Mouse (Mus musculus) macrophage (primary cell): ENCODE data around the gene Sox5. TPM values are rescaled to one million over a fixed set of nuclear protein-coding genes. Genes with fewer than 3 reads are reported as not detected.

ENCODE experiments used
- H3K27ac ChIP-seq: fragments of 350-480 bp; formaldehyde crosslinking; 2 replicates; pipeline ENCODE4 v1.9.0; 2021
- H3K36me3 ChIP-seq: fragments of 350-480 bp; formaldehyde crosslinking; 2 replicates; pipeline ENCODE4 v1.9.0; 2021; ENCODE audit errors: inconsistent target
- H3K4me3 ChIP-seq: fragments of 350-480 bp; formaldehyde crosslinking; 2 replicates; pipeline ENCODE4 v1.9.0; 2021; ENCODE audit errors: inconsistent target
- H3K79me2 ChIP-seq: fragments of 350-480 bp; formaldehyde crosslinking; 2 replicates; pipeline ENCODE4 v1.9.0; 2021; ENCODE audit errors: inconsistent target
- WGBS: methylation state at CpG from one replicate; pipeline ENCODE4 v1.1.7; 2026; ENCODE audit warnings: inconsistent platforms; ENCODE audit not compliant: missing documents; 5-methylcytosine and 5-hydroxymethylcytosine counted together
- polyA plus RNA-seq: library from polyadenylated mRNA; stranded (reverse); fragments of 250-400 nt; gene quantifications from 3 replicates; pipeline ENCODE4 v1.2.4, GENCODE M21; 2018; ENCODE audit warnings: inconsistent platforms

Sox5 gene
- polyA plus RNA-seq, 1 experiment from 2014 or later = not detected

DNA sequence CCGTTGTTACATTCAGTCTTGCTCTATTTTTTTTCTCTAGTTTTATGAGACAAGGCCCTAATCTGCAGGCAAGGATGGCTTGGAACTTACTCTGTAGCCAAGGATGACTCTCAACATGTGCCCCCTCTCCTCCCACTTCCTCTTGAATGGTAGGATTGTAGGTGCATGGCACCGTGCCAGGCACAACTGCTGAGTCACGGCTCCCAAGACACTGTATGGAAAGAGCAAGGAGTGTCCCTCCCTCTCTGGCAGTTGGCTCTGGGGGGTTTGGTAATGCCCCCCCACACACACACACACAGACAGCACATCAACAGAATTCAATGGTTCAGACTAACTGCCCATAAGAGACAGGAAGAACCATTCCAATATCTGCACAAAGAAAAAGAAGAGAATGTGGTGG lies 693.5 kb downstream of the Sox5 start:
- H3K79me2 ChIP-seq = no peaks in the 10 kb centered on the region
- H3K36me3 ChIP-seq = no peaks in the 10 kb centered on the region
- no peak overlapping the region for H3K27ac ChIP-seq
- 67% methylated on average over 3 of the region's 3 CpGs for WGBS
- no peak overlapping the region for H3K4me3 ChIP-seq

DNA sequence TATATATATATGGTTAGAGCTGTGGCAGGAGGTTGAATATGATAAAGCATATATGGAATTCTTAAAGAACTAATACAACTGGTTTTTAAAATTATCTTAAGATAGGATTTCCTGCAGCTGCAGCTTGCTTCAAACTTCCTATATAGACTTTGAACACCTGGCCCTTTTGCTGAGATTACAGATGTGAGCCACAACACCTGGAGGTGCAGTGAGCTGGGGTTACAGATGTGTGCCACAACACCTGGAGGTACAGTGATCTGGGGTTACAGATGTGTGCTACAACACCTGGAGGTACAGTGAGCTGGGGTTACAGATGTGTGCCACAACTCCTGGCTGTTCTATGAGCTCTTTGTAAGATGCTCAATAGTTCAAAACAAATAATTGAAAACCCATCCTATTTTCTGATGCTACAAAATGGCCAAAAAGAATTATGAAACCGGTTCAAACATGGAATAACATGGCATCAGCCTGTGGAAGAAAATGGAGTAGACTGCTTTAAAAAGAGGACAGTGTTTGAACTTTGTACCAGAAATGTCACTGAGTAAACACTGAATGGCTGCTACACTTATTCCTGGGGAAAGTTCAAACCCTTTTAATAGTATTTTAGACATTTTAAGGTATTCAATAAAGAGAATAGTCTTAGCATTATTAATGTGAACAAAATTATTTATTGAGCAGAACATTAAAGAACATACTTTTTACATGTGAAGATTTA lies 695.5 kb downstream of the Sox5 start:
- WGBS = 79% methylated on average over 1 of the region's 1 CpGs
- Histone ChIP-seq H3K79me2 (no peaks in the 10 kb centered on the region), H3K4me3 (no peak overlapping the region), H3K27ac (no peak overlapping the region), H3K36me3 (no peaks in the 10 kb centered on the region)

DNA sequence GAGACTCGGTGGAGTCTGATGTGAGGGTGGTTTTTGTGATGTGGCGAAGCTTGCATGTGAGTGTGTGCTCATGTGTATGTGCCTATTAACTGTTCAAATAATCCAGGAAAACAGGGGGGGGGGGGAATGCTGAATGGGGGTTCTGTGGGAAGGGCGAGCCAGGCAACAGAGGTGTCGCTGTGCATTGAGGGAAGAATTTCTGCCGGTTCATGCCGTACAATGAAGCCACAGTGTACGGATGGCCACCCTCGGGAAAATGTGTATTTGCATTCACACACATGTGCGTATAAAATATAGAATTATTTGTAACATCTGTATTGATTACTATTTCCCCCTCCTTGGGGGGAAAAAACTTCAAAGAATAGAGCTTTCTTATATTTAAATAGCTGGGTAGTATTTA lies 699.5 kb downstream of the Sox5 start:
- Histone ChIP-seq H3K79me2 (no peaks in the 10 kb centered on the region), H3K27ac (no peak overlapping the region), H3K4me3 (no peak overlapping the region), H3K36me3 (no peaks in the 10 kb centered on the region)
- WGBS = 95% methylated on average over 8 of the region's 9 CpGs

DNA sequence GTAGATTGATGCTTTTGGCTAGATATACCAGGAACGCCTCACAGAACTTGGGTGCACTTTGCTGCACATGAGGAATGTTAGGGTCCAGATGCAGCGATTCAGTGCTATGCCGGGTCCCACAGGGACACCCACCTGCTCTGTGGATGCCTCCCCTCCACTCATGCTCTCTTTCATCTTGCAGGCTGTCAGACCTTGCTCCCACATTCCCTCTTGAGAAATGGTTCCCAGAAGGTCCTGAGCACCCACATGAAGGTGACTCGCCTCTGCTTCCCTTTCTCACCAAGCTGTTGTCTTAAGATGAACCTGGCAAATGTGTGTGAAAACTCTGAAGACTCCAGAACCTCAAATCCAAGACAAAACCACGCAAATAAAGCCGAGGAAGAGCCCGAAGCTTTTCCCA lies 704.0 kb downstream of the Sox5 start:
- Histone ChIP-seq H3K27ac (no peak overlapping the region), H3K79me2 (no peaks in the 10 kb centered on the region), H3K36me3 (no peaks in the 10 kb centered on the region), H3K4me3 (no peak overlapping the region)
- WGBS = 92% methylated on average over 7 of the region's 7 CpGs

DNA sequence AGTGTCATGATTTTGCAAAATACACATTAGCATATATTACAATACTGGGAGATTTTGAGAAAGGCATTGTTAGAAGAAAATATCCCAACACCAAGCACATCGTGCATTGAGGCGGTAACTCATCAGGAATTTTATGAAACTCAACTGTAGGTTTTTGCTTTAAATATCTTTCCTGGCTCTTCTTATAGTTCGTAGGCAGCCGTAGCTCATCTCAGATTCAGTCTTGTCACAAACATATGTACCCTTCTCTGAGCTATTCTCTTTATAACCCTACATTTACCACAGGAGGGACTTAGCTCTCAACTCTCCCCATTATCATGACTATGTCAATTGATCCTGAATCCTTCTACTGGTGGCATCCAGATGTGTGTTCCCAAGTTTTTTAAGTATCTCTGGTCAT lies 705.4 kb downstream of the Sox5 start:
- Histone ChIP-seq H3K79me2 (no peaks in the 10 kb centered on the region), H3K36me3 (no peaks in the 10 kb centered on the region), H3K27ac (no peak overlapping the region), H3K4me3 (no peak overlapping the region)
- 83% methylated on average over 4 of the region's 4 CpGs for WGBS

DNA sequence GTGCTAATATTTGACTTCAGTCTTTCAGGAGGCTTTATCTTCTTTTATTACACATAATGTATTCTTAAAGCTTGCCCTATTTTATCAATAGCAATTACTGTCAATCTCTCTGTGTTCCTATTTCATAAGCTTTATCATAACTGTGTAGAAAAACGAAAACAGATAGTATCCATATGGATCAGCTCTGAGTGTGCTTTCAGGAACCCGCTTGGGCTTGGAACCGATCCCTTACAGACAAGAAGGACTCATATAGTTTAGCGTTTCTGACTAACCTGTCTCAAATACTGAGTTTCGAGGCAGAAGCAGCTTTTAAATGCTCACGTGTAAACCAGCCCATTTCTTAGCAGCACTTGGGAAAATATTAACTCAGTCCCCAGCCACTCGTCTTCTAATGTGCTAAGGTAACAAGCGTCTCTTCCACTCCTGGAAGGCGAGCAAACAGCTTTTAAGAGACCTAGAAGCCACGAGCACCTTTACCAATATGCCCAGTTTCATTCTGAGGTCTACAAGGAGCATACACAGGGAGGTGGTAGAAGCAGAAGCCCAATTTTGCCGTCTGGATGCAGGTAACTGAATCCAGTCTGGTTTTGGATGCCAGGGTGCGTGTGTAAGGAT lies 706.3 kb downstream of the Sox5 start:
- Histone ChIP-seq H3K79me2 (no peaks in the 10 kb centered on the region), H3K27ac (no peak overlapping the region), H3K4me3 (no peak overlapping the region), H3K36me3 (no peaks in the 10 kb centered on the region)
- WGBS = 89% methylated on average over 12 of the region's 12 CpGs

DNA sequence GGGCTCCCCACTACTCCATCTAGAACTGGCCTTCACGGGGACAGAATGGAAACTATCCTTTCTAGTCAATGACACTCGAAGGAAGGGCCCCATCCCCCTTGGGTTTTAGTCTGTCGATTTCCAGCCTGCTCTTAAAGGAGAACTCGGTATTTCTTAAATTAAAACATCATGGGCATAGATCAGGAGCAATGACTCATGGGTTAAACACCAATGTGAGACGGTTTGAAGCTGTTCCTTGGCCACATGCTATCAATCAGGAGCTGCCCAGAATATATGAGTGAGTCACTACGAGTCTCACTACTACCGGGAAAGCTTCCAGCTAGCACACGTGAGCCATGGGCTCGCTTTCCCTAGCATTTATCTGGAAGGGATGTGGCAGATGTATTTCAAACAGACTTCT lies 707.0 kb downstream of the Sox5 start:
- H3K4me3 ChIP-seq = no peak overlapping the region
- H3K27ac ChIP-seq = no peak overlapping the region
- no peaks in the 10 kb centered on the region for H3K79me2 ChIP-seq
- 83% methylated on average over 9 of the region's 9 CpGs for WGBS
- no peaks in the 10 kb centered on the region for H3K36me3 ChIP-seq

DNA sequence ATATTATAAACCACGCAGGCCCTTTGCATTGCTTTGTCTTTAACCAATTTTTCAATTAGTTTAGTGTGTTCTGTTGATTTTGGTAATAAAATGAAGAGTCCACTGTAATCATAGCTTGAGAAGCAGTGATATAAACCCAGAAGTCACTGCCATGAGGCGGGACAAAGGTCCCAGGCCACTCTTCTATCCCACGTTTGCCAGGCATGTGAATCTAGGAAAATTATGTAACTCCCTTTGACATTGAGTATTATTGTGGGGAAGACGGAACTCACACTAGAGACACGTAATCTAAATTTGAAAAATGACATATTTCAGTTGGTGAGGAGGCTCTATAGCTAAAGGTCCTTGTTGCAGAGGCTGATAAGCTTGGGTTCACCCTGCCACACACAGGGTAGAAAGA lies 711.3 kb downstream of the Sox5 start:
- Histone ChIP-seq H3K27ac (no peak overlapping the region), H3K79me2 (no peaks in the 10 kb centered on the region), H3K36me3 (no peaks in the 10 kb centered on the region), H3K4me3 (no peak overlapping the region)
- WGBS = 96% methylated on average over 5 of the region's 5 CpGs

DNA sequence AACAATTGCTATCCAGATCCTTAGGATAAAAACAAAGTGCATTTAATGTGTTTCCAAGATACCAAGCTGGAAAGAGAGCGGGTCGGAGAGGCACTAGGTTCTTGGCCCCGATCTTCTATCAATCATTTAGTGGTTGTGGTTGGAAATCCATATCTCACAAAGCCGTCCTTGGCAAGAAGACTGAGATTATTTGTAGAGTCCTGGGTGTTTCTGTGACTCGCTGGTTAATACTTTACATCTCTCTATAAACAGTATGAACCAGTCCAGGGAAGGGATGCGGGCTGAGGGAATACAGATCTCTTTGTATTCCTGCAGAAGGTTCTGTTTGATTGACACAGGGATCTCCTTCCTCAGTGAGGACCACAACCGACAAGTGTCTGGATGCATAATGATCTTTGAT lies 714.3 kb downstream of the Sox5 start:
- Histone ChIP-seq H3K27ac (no peak overlapping the region), H3K36me3 (no peaks in the 10 kb centered on the region), H3K4me3 (no peak overlapping the region), H3K79me2 (no peaks in the 10 kb centered on the region)
- WGBS = 97% methylated on average over 7 of the region's 7 CpGs

DNA sequence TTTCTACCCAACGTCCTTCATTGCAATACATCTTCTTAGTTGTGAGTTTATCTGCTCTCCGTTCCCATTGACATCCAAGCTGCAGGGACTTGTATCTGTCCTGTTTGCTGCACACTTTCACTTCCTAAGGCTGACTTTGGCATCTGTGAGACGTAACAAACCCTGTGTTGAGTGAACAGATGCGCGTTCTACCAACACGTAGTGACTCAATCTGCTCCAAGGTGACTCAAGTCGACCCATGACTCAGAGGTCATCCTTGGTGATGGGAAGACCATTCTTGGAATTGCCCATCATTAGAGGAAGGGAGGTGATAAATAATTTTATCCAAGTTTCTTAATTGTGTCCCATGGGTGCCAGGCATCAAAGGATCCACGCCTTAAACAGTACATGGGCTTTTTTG lies 719.3 kb downstream of the Sox5 start:
- no peaks in the 10 kb centered on the region for H3K36me3 ChIP-seq
- H3K27ac ChIP-seq = no peak overlapping the region
- H3K79me2 ChIP-seq = no peaks in the 10 kb centered on the region
- 86% methylated on average over 8 of the region's 8 CpGs for WGBS
- H3K4me3 ChIP-seq = no peak overlapping the region

DNA sequence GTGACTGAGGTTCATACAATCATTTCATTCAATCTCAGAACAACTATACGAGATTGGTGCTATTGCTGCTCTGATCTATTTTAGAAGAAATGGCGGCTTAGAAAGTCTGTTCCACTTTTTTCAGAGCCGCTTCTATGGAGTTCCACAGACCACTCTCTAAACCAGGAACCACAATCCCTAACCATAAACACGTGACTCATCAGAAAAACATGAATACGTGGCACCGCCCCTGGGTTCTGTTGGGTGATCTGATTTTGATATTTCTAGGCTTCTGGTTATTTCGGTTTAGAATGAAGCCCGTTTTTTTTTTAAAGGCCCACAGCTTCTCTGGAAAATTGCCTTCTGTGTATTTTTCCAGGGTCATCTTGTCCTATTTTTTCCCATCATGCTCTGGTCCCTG lies 720.0 kb downstream of the Sox5 start:
- no peaks in the 10 kb centered on the region for H3K36me3 ChIP-seq
- WGBS = 83% methylated on average over 8 of the region's 8 CpGs
- H3K4me3 ChIP-seq = no peak overlapping the region
- H3K79me2 ChIP-seq = no peaks in the 10 kb centered on the region
- no peak overlapping the region for H3K27ac ChIP-seq

DNA sequence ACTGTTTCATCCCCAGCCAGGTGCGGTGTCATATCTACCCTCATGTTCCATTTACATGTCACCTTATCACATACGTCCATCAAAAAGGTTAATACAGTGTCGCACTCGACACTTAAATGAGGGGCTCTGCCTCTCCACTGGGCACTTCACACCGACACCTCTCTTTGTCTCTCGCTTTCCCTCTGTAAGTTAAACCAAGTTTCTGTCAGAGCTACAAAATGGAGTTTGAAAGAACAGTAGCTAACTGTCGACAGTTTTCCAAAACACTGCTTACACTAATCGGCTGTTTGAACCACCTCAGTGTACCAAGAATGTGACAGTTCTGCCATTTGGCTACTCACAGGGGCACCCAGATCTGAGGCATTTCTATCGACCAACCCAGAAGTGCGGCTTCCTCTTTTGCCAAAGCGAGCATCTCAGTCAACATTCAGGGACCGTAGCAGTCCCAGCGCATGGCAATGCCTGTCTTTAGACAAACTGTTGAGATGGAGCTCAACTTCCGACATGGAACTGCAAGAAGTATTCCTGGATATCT lies 724.6 kb downstream of the Sox5 start:
- 86% methylated on average over 14 of the region's 14 CpGs for WGBS
- Histone ChIP-seq H3K36me3 (no peaks in the 10 kb centered on the region), H3K79me2 (no peaks in the 10 kb centered on the region), H3K4me3 (no peak overlapping the region), H3K27ac (no peak overlapping the region)

DNA sequence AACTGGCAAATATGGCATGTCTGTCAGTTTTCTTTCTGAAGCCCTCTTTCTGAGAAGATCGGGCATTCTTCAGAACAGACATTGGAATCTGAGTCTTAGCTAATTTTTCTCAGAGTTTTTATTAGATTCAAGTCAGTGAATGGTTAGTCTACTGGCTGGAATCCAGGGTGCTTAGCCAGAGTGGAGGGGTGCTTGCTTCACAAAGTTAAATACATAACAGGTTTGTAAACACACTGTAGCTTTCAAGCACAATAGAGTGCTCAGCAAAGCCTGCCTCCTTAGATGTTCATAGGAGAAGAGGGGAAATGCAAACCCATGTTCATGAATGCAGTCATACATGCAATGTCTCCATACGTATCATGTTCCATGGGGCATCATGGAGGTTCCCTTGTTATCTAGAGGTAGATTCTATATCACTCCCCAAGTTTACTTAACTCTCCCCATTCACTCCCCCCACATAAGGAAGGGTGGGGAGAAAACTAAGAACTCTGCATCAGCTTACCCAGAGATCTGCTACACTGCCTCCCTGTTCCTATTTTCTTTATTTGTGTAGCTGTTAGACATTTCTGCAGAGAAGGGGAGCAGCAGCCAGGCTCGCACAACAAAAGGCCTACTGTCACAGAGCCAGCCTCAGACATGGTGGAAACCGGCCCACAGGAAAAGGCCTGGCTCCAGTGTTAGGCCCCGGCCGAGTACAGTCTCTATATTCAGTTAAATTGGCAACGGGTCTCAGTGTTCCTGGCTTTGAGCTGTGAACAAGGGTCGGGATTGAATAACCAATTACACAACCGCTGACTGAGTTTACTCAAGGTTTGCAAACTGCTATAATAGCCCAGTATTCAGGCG lies 725.3 kb downstream of the Sox5 start:
- H3K79me2 ChIP-seq = no peaks in the 10 kb centered on the region
- no peaks in the 10 kb centered on the region for H3K36me3 ChIP-seq
- no peak overlapping the region for H3K27ac ChIP-seq
- no peak overlapping the region for H3K4me3 ChIP-seq
- WGBS = 93% methylated on average over 10 of the region's 10 CpGs

DNA sequence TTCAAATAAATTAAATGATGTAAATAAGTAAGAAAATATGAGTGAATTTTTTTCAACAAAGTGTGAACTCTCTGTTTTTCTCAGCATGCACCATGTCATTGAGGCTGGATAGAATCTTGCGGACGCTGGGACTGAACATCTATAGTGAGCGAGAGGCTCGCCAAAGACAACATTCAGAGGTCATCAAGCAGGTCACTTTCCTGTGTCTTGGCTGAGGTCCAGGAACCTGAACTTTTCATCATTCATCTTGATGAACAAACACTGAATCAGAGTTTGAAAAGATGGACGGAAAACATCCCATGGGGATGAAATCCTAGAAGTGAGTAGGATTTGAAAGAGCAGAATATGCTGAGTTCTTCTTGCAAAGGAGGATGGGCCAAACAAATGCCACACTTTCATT lies 729.3 kb downstream of the Sox5 start:
- 91% methylated on average over 5 of the region's 5 CpGs for WGBS
- no peaks in the 10 kb centered on the region for H3K36me3 ChIP-seq
- H3K27ac ChIP-seq = no peak overlapping the region
- no peak overlapping the region for H3K4me3 ChIP-seq
- no peaks in the 10 kb centered on the region for H3K79me2 ChIP-seq

DNA sequence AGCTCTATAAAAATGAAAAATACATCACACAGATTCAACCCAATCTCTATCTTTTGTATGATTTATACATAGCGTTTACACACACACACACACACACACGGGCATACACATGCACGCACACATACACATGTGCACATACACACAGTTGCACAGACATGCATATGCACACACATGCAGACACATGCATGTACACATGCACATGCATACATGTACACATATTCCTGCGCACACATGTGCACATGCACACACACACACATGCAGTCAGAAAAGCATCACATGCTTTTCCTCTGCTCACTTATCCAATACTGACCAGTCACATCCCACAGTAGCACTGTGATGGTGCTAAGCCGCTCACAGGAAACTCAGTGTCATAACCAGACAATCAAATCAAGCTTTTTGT lies 730.5 kb downstream of the Sox5 start:
- H3K4me3 ChIP-seq = no peak overlapping the region
- H3K79me2 ChIP-seq = no peaks in the 10 kb centered on the region
- no peak overlapping the region for H3K27ac ChIP-seq
- H3K36me3 ChIP-seq = no peaks in the 10 kb centered on the region
- 88% methylated on average over 5 of the region's 5 CpGs for WGBS
